8 mouse cellular contexts compared by ENCODE assay signal in genomic region chr10:69151045-69151444, GRCm38 (mm10). TPM values are rescaled to one million over a fixed set of nuclear protein-coding genes. Genes with fewer than 3 reads are reported as not detected.
DNase-seq lines count a peak whose midpoint lies in the region; ATAC-seq and TF ChIP-seq lines count a peak whose summit lies in the region.

TSS of gene Rhobtb1 (plus strand) at chr10:69151434.

- H3K27ac ChIP-seq in heart, embryonic 16.5 days (ENCODE audit: low read length), result no peak within 1 kb of the TSS
- no peak within 1 kb of the TSS for H3K27ac ChIP-seq in stomach, embryonic 14.5 days (ENCODE audit: low read length)

- no peak for ATAC-seq in heart, embryonic 16.5 days (replicated peaks; ENCODE audit: extremely low read depth, insufficient read depth, low FRiP score)
- ATAC-seq in stomach, embryonic 14.5 days (ENCODE audit: insufficient number of reproducible peaks, insufficient read depth, low FRiP score, low read depth), result no peak

- H3K27me3 ChIP-seq in heart, embryonic 16.5 days (ENCODE audit: control insufficient read depth, insufficient read depth, low read length), result no peaks in the 10 kb centered on the region
- H3K27me3 ChIP-seq in stomach, embryonic 14.5 days (ENCODE audit: control insufficient read depth, insufficient read depth, low read length), result no peaks in the 10 kb centered on the region

- no peak within 1 kb of the TSS for H3K9ac ChIP-seq in heart, embryonic 16.5 days (ENCODE audit: low read length)
- no peak within 1 kb of the TSS for H3K9ac ChIP-seq in stomach, embryonic 14.5 days (replicated peaks; ENCODE audit: low read depth, low read length)

- H3K9me3 ChIP-seq in heart, embryonic 16.5 days (replicated peaks; ENCODE audit: control insufficient read depth, low read length), result no peaks in the 10 kb centered on the region; the same call in 1 of the 2 replicates
- H3K9me3 ChIP-seq in stomach, embryonic 14.5 days (ENCODE audit: control insufficient read depth, low read depth, low read length), result no peaks in the 10 kb centered on the region

- H3K4me1 ChIP-seq in heart, embryonic 16.5 days (ENCODE audit: control insufficient read depth, insufficient read depth, low read length), result no peaks in the 10 kb centered on the region
- H3K4me1 ChIP-seq in stomach, embryonic 14.5 days (ENCODE audit: control insufficient read depth, insufficient read depth, low read length), result no peaks in the 10 kb centered on the region

- TF ChIP-seq CTCF in brain, embryonic 14.5 days (IDR thresholded peaks at IDR 0.05; ENCODE audit: borderline replicate concordance, extremely low read depth, insufficient read depth, insufficient read length), result no peak

- H3K4me3 ChIP-seq in heart, embryonic 16.5 days (ENCODE audit: low read length), result no peak within 1 kb of the TSS
- H3K4me3 ChIP-seq in stomach, embryonic 14.5 days (ENCODE audit: low read depth, low read length), result no peak within 1 kb of the TSS

- H3K4me2 ChIP-seq in heart, embryonic 16.5 days (ENCODE audit: low read depth, low read length), result no peak within 1 kb of the TSS; the same call in 1 of the 2 replicates
- H3K4me2 ChIP-seq in stomach, embryonic 14.5 days (replicated peaks; ENCODE audit: low read depth, low read length), result no peak within 1 kb of the TSS

- TF ChIP-seq POLR2A in brain, embryonic 14.5 days (IDR thresholded peaks at IDR 0.05; ENCODE audit: borderline replicate concordance, extremely low read depth, insufficient read depth, insufficient read length, poor library complexity, severe bottlenecking), result no peak

- no peaks in the 10 kb centered on the region for H3K36me3 ChIP-seq in heart, embryonic 16.5 days (ENCODE audit: control insufficient read depth, insufficient read depth)
- no peaks in the 10 kb centered on the region for H3K36me3 ChIP-seq in stomach, embryonic 14.5 days (ENCODE audit: control insufficient read depth, insufficient read depth, low read length)

- peak; percentile 5 for DNase-seq in ZHBTc4 (ENCODE audit: low read depth, low spot score)
- no peak for DNase-seq in brain, embryonic 14.5 days (ENCODE audit: low read depth)
- DNase-seq in kidney, postnatal 4 days, result peak; percentile 16 to 53
- no peak for DNase-seq in cerebellum, postnatal 25 days
- DNase-seq in cerebellum, adult 18-20 months, result no peak
- no peak for DNase-seq in layer of hippocampus, adult 18-20 months (ENCODE audit: low spot score in 2 of 2)

- 61% methylated on average over 20 of the region's 20 CpGs for WGBS in heart, embryonic 16.5 days
- 51% methylated on average over 20 of the region's 20 CpGs for WGBS in stomach, embryonic 14.5 days

RNA-seq across cellular contexts. Expression of gene Rhobtb1, which starts in this region (rescaled TPM):
- polyA plus RNA-seq in brain, embryonic 14.5 days (2012; rRNA removed), result 8.0 and 11.7 TPM in 2 replicates
- polyA plus RNA-seq in heart, embryonic 16.5 days (2015; fragmentation: Nextera tagmentation; extraction: Ambion mirVana), result 29.4 and 32.6 TPM in 2 replicates
- polyA plus RNA-seq in stomach, embryonic 14.5 days (2014; fragmentation: Nextera tagmentation; extraction: Ambion mirVana), result 34.9 and 37.0 TPM in 2 replicates
- 1 to 10 TPM; 3.5 to 5.1 TPM for total RNA-seq in layer of hippocampus, adult 18-20 months (2021)

Comparison
In these comparisons a context has a peak if more than half of its experiments do, and no peak if none do; other contexts are left out.
1. DNase-seq: peak in ZHBTc4 (single experiment) and kidney, postnatal 4 days (2 of 2); none in brain, embryonic 14.5 days (single experiment), cerebellum, postnatal 25 days (0 of 2), cerebellum, adult 18-20 months (0 of 2) and layer of hippocampus, adult 18-20 months (0 of 2).